9 mouse cellular contexts compared by ENCODE assay signal in genomic region chr16:23223871-23224469, GRCm38 (mm10). TPM values are rescaled to one million over a fixed set of nuclear protein-coding genes. Genes with fewer than 3 reads are reported as not detected.
DNase-seq lines count a peak whose midpoint lies in the region; ATAC-seq and TF ChIP-seq lines count a peak whose summit lies in the region.
"Had no signal": no experiment of that assay in that cellular context is flagged by ENCODE, and none has a peak within 500 bp of the region (broad histone marks: within the 10 kb centered on the region; RNA-seq: fewer than 3 reads in every experiment).

No protein-coding gene starts in this region.

- H3K9ac ChIP-seq in heart, embryonic 12.5 days = no peak overlapping the region; the same call in 1 of the 2 replicates
- H3K9ac ChIP-seq in forebrain, embryonic 14.5 days (ENCODE audit: low read length) = peak overlapping the region; percentile 95; the same call in 1 of the 2 replicates
- no peak overlapping the region for H3K9ac ChIP-seq in liver, embryonic 14.5 days (replicated peaks)

- H3K4me1 ChIP-seq in heart, embryonic 12.5 days (replicated peaks) = peaks cover 21% of the 10 kb centered on the region
- H3K4me1 ChIP-seq in forebrain, embryonic 14.5 days (ENCODE audit: control insufficient read depth, insufficient read depth, low read length) = peaks cover 25% of the 10 kb centered on the region
- peaks cover 0 to 5% of the 10 kb centered on the region in 2 experiments; a peak in 1 of 4 replicates for H3K4me1 ChIP-seq in liver, embryonic 14.5 days (replicated peaks; ENCODE audit: control insufficient read depth in 2 of 2, insufficient read depth in 2 of 2, low read length in 1 of 2)

- DNase-seq in heart, postnatal 14 days = no peak
- peak; percentile 57 for DNase-seq in CD4-positive helper T cell, adult 2 months (ENCODE audit: low read depth, low spot score)
- no peak for DNase-seq in forebrain, embryonic 14.5 days (ENCODE audit: low spot score)
- no peak for DNase-seq in liver, embryonic 14.5 days (ENCODE audit: low read depth in 3 of 3, low spot score in 3 of 3)
- DNase-seq in thymus, postnatal 0 days (ENCODE audit: low spot score) = peak; percentile 24
- DNase-seq in ovary, postnatal 36 days (ENCODE audit: low spot score) = no peak
- no peak for DNase-seq in layer of hippocampus, adult 18-20 months (ENCODE audit: low spot score in 2 of 2)

- peak overlapping the region; percentile 94 for H3K4me2 ChIP-seq in heart, embryonic 12.5 days
- peak overlapping the region; percentile 87 for H3K4me2 ChIP-seq in forebrain, embryonic 14.5 days (ENCODE audit: low read length)
- H3K4me2 ChIP-seq in liver, embryonic 14.5 days (ENCODE audit: low read depth) = 0 out of 2 replicates have a peak overlapping the region, but pooled peaks have one; percentile 63

- peak overlapping the region; percentile 72 for H3K4me3 ChIP-seq in heart, embryonic 12.5 days
- peak overlapping the region; percentile 66 for H3K4me3 ChIP-seq in forebrain, embryonic 14.5 days (ENCODE audit: low read depth, low read length)
- H3K4me3 ChIP-seq in liver, embryonic 14.5 days (ENCODE audit: insufficient read depth in 1 of 2, low read depth in 2 of 2, low read length in 2 of 2) = no peak overlapping the region

- peak overlapping the region; percentile 15; the same call in 1 of the 2 replicates for H3K27ac ChIP-seq in heart, embryonic 12.5 days (ENCODE audit: poor library complexity, severe bottlenecking)
- peak overlapping the region; percentile 23; the same call in 1 of the 2 replicates for H3K27ac ChIP-seq in forebrain, embryonic 14.5 days (ENCODE audit: low read depth, low read length)
- H3K27ac ChIP-seq in liver, embryonic 14.5 days = no peak overlapping the region

- TF ChIP-seq EP300 in liver, embryonic 14.5 days (IDR thresholded peaks at IDR 0.05; ENCODE audit: low read depth) = no peak

- no peaks in the 10 kb centered on the region for H3K36me3 ChIP-seq in heart, embryonic 12.5 days
- no peaks in the 10 kb centered on the region for H3K36me3 ChIP-seq in forebrain, embryonic 14.5 days (ENCODE audit: control insufficient read depth, insufficient read depth, low read length)
- H3K36me3 ChIP-seq in liver, embryonic 14.5 days (replicated peaks; ENCODE audit: control insufficient read depth, insufficient read depth, low read depth) = no peaks in the 10 kb centered on the region

- intact Hi-C loops in heart, postnatal 14 days (cut with DNase I) = loop anchor here (2.0 to 10.0 kb wide), 2 partner anchors 73 to 139 kb away; no protein-coding TSS in a partner anchor

- no peak for TF ChIP-seq CTCF in liver, embryonic 14.5 days (IDR thresholded peaks at IDR 0.05; ENCODE audit: low read depth)

- WGBS in heart, embryonic 12.5 days = 18% methylated on average over 12 of the region's 12 CpGs
- 43% methylated on average over 12 of the region's 12 CpGs for WGBS in forebrain, embryonic 14.5 days
- WGBS in liver, embryonic 14.5 days (ENCODE audit: insufficient replicate concordance) = 13% methylated on average over 12 of the region's 12 CpGs

- no peaks in the 10 kb centered on the region for H3K9me3 ChIP-seq in heart, embryonic 12.5 days (replicated peaks)
- no peaks in the 10 kb centered on the region for H3K9me3 ChIP-seq in forebrain, embryonic 14.5 days (replicated peaks; ENCODE audit: control insufficient read depth, low read length)
- no peaks in the 10 kb centered on the region for H3K9me3 ChIP-seq in liver, embryonic 14.5 days (ENCODE audit: control insufficient read depth, low read length)

- ATAC-seq in heart, embryonic 12.5 days (ENCODE audit: insufficient number of reproducible peaks, low FRiP score) = no peak
- no peak for ATAC-seq in forebrain, embryonic 14.5 days
- no peak for ATAC-seq in liver, embryonic 14.5 days (ENCODE audit: insufficient read depth)

- peaks cover 15% of the 10 kb centered on the region; the same call in 1 of the 2 replicates for H3K27me3 ChIP-seq in heart, embryonic 12.5 days (replicated peaks)
- no peaks in the 10 kb centered on the region for H3K27me3 ChIP-seq in forebrain, embryonic 14.5 days (replicated peaks; ENCODE audit: control insufficient read depth, insufficient read depth, low read length)
- peaks cover 38% of the 10 kb centered on the region for H3K27me3 ChIP-seq in liver, embryonic 14.5 days (ENCODE audit: control insufficient read depth, insufficient read depth, low read length)
- H3K27me3 ChIP-seq: CH12.LX had no signal

RNA-seq across cellular contexts. Expression of gene St6gal1, which starts 0.6 kb away (rescaled TPM):
- polyA plus RNA-seq in heart, embryonic 12.5 days (2016; fragmentation: Nextera tagmentation; extraction: Ambion mirVana) = 18.9 and 21.9 TPM in 2 replicates
- total RNA-seq in heart, postnatal 14 days (2021) = 10 to 100 TPM; 12.4 to 13.3 TPM
- polyA plus RNA-seq in forebrain, embryonic 14.5 days (2014; fragmentation: Nextera tagmentation; extraction: Ambion mirVana) = 46.0 and 56.0 TPM in 2 replicates
- 9.6 and 10.6 TPM in 2 replicates for polyA plus RNA-seq in liver, embryonic 14.5 days (2012; rRNA removed)
- polyA plus RNA-seq in liver, embryonic 14.5 days (2014; fragmentation: Nextera tagmentation; extraction: Ambion mirVana) = 10.5 and 10.6 TPM in 2 replicates
- polyA plus RNA-seq in thymus, postnatal 0 days (2015; fragmentation: Nextera tagmentation; extraction: Ambion mirVana) = 37.9 and 42.2 TPM in 2 replicates
- 10 to 100 TPM; 15.9 to 16.3 TPM for total RNA-seq in layer of hippocampus, adult 18-20 months (2021)

Comparison
In these comparisons a context has a peak if more than half of its experiments do, and no peak if none do; other contexts are left out.
1. H3K4me3 ChIP-seq: peak in heart, embryonic 12.5 days (single experiment) and forebrain, embryonic 14.5 days (single experiment); none in liver, embryonic 14.5 days (0 of 2).
2. DNase-seq: peak in CD4-positive helper T cell, adult 2 months (single experiment) and thymus, postnatal 0 days (single experiment); none in heart, postnatal 14 days (0 of 2), forebrain, embryonic 14.5 days (single experiment), liver, embryonic 14.5 days (0 of 3), ovary, postnatal 36 days (single experiment) and layer of hippocampus, adult 18-20 months (0 of 2).
3. Peak in every context shown above with its lines, with median percentiles within 50 percentile points of each other: H3K4me2 ChIP-seq.